Mouse (Mus musculus) E14TG2a.4 (cell line): ENCODE measurements around the gene Csrp1.

Experiments
- CTCF ChIP-seq: conservative IDR thresholded peaks from 2 replicates; pipeline ENCODE4 v1.5.1; 2014; ENCODE audit warnings: low read length
- NANOG ChIP-seq: IDR thresholded peaks from 2 replicates; pipeline ENCODE4 v1.6.1; 2014; ENCODE audit warnings: borderline replicate concordance, low read length, mixed read lengths
- POU5F1 ChIP-seq: IDR thresholded peaks from 2 replicates; pipeline ENCODE4 v1.6.1; 2014; ENCODE audit warnings: low read length, borderline replicate concordance

DNA sequence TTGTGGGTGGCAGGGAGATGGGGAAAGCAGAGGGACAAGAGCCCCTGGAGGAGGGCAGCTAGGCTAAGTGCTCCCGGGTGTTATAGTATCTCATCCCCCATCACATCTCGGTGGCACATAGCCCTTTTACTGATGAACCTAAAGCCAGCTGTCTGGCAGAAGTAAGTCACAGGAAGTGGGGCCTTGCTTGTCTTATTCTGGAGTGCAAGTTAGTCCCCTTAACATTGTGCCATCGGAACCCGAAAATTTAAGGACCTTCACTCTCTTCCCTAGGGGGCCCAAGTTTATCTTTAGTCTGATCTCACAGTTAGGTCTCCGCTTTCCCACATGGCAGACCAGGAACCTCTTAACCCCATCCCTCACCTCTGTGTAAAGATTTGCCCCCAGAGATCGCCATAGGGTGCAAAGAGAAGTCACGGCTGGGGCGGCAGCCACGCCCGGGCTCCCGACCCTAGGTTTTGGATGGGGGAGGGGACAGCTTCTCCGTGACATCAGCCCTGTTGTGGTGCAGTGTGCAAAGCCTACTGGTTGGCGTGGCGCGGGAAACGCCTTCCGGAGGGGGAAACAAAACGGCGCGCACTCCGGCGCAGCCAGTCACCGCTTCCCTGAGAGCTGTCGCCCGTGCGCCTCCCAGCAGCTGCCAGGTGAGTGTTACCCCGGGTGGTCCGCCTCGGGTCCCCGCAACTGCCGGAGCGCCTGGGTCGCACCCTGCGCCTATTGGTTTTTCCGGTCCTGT, 8.9 kb downstream of the Csrp1 start:
- TF ChIP-seq CTCF = no peak
- TF ChIP-seq NANOG = no peak
- no peak for TF ChIP-seq POU5F1
